Mouse (Mus musculus) myocyte (in vitro differentiated cells): ENCODE results near the gene Phf7. TPM values are rescaled to one million over a fixed set of nuclear protein-coding genes. Genes with fewer than 3 reads are reported as not detected.

Experiments
- H3K27me3 ChIP-seq: one replicate; pipeline ENCODE4 v1.6.1; 2011; ENCODE audit not compliant: control insufficient read depth, insufficient read depth, insufficient read length
- H3K36me3 ChIP-seq: one replicate; pipeline ENCODE4 v1.6.1; 2011; ENCODE audit not compliant: control insufficient read depth, insufficient read depth
- H3K4me2 ChIP-seq: one replicate; pipeline ENCODE4 v1.6.1; 2011; ENCODE audit warnings: low read depth, control low read depth
- H3K4me3 ChIP-seq: one replicate; pipeline ENCODE4 v1.5.1; 2011; ENCODE audit warnings: mild to moderate bottlenecking, control low read depth, moderate library complexity
- H3K79me2 ChIP-seq: one replicate; pipeline ENCODE4 v1.6.1; 2011; ENCODE audit not compliant: control insufficient read depth, insufficient read depth
- H3ac ChIP-seq: one replicate; pipeline ENCODE4 v1.6.1; 2011; ENCODE audit not compliant: control insufficient read depth, insufficient read length
- CEBPB ChIP-seq: IDR thresholded peaks from 2 replicates; pipeline ENCODE4 v1.6.1; 2011; ENCODE audit warnings: mild to moderate bottlenecking, moderate library complexity; ENCODE audit not compliant: poor library complexity, insufficient read depth, severe bottlenecking
- E2F4 ChIP-seq: IDR thresholded peaks from one replicate; pipeline ENCODE4 v1.6.1; 2011; ENCODE audit warnings: mild to moderate bottlenecking, control low read depth, moderate library complexity; ENCODE audit not compliant: insufficient read depth
- MAX ChIP-seq: IDR thresholded peaks from one replicate; pipeline ENCODE4 v1.6.1; 2011; ENCODE audit warnings: low read depth, mild to moderate bottlenecking, control low read depth
- MYOD1 ChIP-seq, 3 experiments: IDR thresholded peaks; one replicate each; pipeline ENCODE4 v1.6.1; 2011; ENCODE audit warnings: control low read depth in 2 of 3, low read depth in 2 of 3, mild to moderate bottlenecking in 2 of 3, moderate library complexity in 1 of 3; ENCODE audit not compliant: insufficient read length in 2 of 3, control insufficient read depth in 1 of 3
- MYOG ChIP-seq, 3 experiments: IDR thresholded peaks; one replicate each; pipeline ENCODE4 v1.6.1; 2011; ENCODE audit warnings: control low read depth in 2 of 3, low read depth in 2 of 3, mild to moderate bottlenecking in 2 of 3; ENCODE audit not compliant: insufficient read length in 2 of 3, control insufficient read depth in 1 of 3, insufficient read depth in 1 of 3
- POLR2A ChIP-seq: IDR thresholded peaks from one replicate; pipeline ENCODE4 v1.6.1; 2011; ENCODE audit warnings: low read depth, mild to moderate bottlenecking, control low read depth, moderate library complexity; ENCODE audit not compliant: insufficient read length
- POLR2AphosphoS2 ChIP-seq: IDR thresholded peaks from one replicate; pipeline ENCODE4 v1.6.1; 2011; ENCODE audit warnings: low read depth, control low read depth; ENCODE audit not compliant: insufficient read length
- REST ChIP-seq: IDR thresholded peaks from one replicate; pipeline ENCODE4 v1.6.1; 2011; ENCODE audit warnings: mild to moderate bottlenecking, control low read depth, moderate library complexity; ENCODE audit not compliant: insufficient read depth, insufficient read length
- SRF ChIP-seq: IDR thresholded peaks from one replicate; pipeline ENCODE4 v1.6.1; 2011; ENCODE audit warnings: low read depth; ENCODE audit not compliant: control insufficient read depth, insufficient read length
- TCF12 ChIP-seq: IDR thresholded peaks from one replicate; pipeline ENCODE4 v1.6.1; 2011; ENCODE audit warnings: mild to moderate bottlenecking, control low read depth; ENCODE audit not compliant: poor library complexity, insufficient read depth, severe bottlenecking
- TCF3 ChIP-seq: IDR thresholded peaks from one replicate; pipeline ENCODE4 v1.6.1; 2011; ENCODE audit warnings: low read depth, control low read depth; ENCODE audit not compliant: insufficient read length
- USF1 ChIP-seq: IDR thresholded peaks from one replicate; pipeline ENCODE4 v1.6.1; 2011; ENCODE audit warnings: low read depth, mild to moderate bottlenecking, control low read depth, moderate library complexity
- polyA plus RNA-seq: library from polyadenylated mRNA; unstranded; fragments of >200 nt; fragmentation: generic; extraction: Trizol; gene quantifications from one replicate; pipeline ENCODE4 v1.2.1, GENCODE M21; 2012; ENCODE audit warnings: missing spikeins

Phf7 gene
- polyA plus RNA-seq, 1 experiment, result 5.4 TPM

GRCm38 (mm10) chr14:31252091-31252490 is 974 bp upstream of the Phf7 start:
- H3K27me3 ChIP-seq, result no peaks in the 10 kb centered on the region
- peaks cover 40% of the 10 kb centered on the region for H3K36me3 ChIP-seq
- no peak for TF ChIP-seq REST
- TF ChIP-seq MYOD1 (IDR thresholded peaks at IDR 0.05; ENCODE audit: control insufficient read depth in 1 of 3, insufficient read length in 2 of 3, low read depth in 2 of 3), result no peak
- TF ChIP-seq POLR2A, result no peak
- no peak for TF ChIP-seq CEBPB
- no peak for TF ChIP-seq TCF12
- TF ChIP-seq MAX, result no peak
- TF ChIP-seq TCF3, result no peak
- no peak for TF ChIP-seq SRF
- no peak for TF ChIP-seq POLR2AphosphoS2
- no peak for TF ChIP-seq E2F4
- no peak for TF ChIP-seq USF1
- TF ChIP-seq MYOG (IDR thresholded peaks at IDR 0.05; ENCODE audit: control insufficient read depth in 1 of 3, insufficient read depth in 1 of 3, insufficient read length in 2 of 3, low read depth in 2 of 3), result no peak
- H3K4me3 ChIP-seq, result peak overlapping the region; percentile 89
- H3ac ChIP-seq, result peak overlapping the region; percentile 69
- peaks cover 21% of the 10 kb centered on the region for H3K79me2 ChIP-seq
- peak overlapping the region; percentile 90 for H3K4me2 ChIP-seq

GRCm38 (mm10) chr14:31251626-31252025 is 509 bp upstream of the Phf7 start:
- peak overlapping the region; percentile 90 for H3K4me2 ChIP-seq
- H3K27me3 ChIP-seq, result no peaks in the 10 kb centered on the region
- peak overlapping the region; percentile 89 for H3K4me3 ChIP-seq
- H3ac ChIP-seq, result peak overlapping the region; percentile 69
- TF ChIP-seq E2F4, result no peak
- no peak for TF ChIP-seq SRF
- TF ChIP-seq TCF3, result no peak
- TF ChIP-seq USF1, result no peak
- H3K79me2 ChIP-seq, result peaks cover 21% of the 10 kb centered on the region
- H3K36me3 ChIP-seq, result peaks cover 35% of the 10 kb centered on the region

- H3K79me2 ChIP-seq, result peaks cover 21% of the 10 kb centered on the region
- H3K27me3 ChIP-seq, result no peaks in the 10 kb centered on the region
- peak overlapping the region; percentile 69 for H3ac ChIP-seq
- H3K4me3 ChIP-seq, result peak overlapping the region; percentile 89
- H3K36me3 ChIP-seq, result peaks cover 24% of the 10 kb centered on the region
- peak overlapping the region; percentile 76 for H3K4me2 ChIP-seq
- no peak for TF ChIP-seq POLR2AphosphoS2
- TF ChIP-seq REST, result no peak
- TF ChIP-seq MYOD1 (IDR thresholded peaks at IDR 0.05; ENCODE audit: control insufficient read depth in 1 of 3, insufficient read length in 2 of 3, low read depth in 2 of 3), result no peak
- TF ChIP-seq MYOG (IDR thresholded peaks at IDR 0.05; ENCODE audit: control insufficient read depth in 1 of 3, insufficient read depth in 1 of 3, insufficient read length in 2 of 3, low read depth in 2 of 3), result no peak
- no peak for TF ChIP-seq E2F4
- no peak for TF ChIP-seq TCF3
- no peak for TF ChIP-seq TCF12
- TF ChIP-seq MAX, result no peak
- TF ChIP-seq POLR2A, result no peak
- no peak for TF ChIP-seq SRF
Observed at GRCm38 (mm10) chr14:31250222-31251083, 664 bp downstream of the Phf7 start.

- Histone ChIP-seq H3K79me2 (peaks cover 20% of the 10 kb centered on the region), H3K27me3 (no peaks in the 10 kb centered on the region), H3ac (no peak overlapping the region), H3K4me2 (no peak overlapping the region), H3K4me3 (no peak overlapping the region), H3K36me3 (peaks cover 6% of the 10 kb centered on the region)
- TF ChIP-seq CEBPB (no peak), TCF3 (no peak), MAX (no peak), TCF12 (no peak), E2F4 (no peak), USF1 (no peak), REST (no peak), POLR2AphosphoS2 (no peak), SRF (no peak), POLR2A (no peak)
Observed at GRCm38 (mm10) chr14:31248396-31248795, 2.7 kb downstream of the Phf7 start.

GRCm38 (mm10) chr14:31245946-31246345 is 5.2 kb downstream of the Phf7 start:
- no peak overlapping the region for H3K4me3 ChIP-seq
- no peak overlapping the region for H3K4me2 ChIP-seq
- H3K27me3 ChIP-seq, result no peaks in the 10 kb centered on the region
- H3K36me3 ChIP-seq, result no peaks in the 10 kb centered on the region
- H3ac ChIP-seq, result no peak overlapping the region
- H3K79me2 ChIP-seq, result no peaks in the 10 kb centered on the region
- TF ChIP-seq SRF (no peak), E2F4 (no peak), MYOG (IDR thresholded peaks at IDR 0.05; ENCODE audit: control insufficient read depth in 1 of 3, insufficient read depth in 1 of 3, insufficient read length in 2 of 3, low read depth in 2 of 3) (no peak), USF1 (no peak), TCF3 (no peak), MYOD1 (IDR thresholded peaks at IDR 0.05; ENCODE audit: control insufficient read depth in 1 of 3, insufficient read length in 2 of 3, low read depth in 2 of 3) (no peak)
